In the genomic region with DNA sequence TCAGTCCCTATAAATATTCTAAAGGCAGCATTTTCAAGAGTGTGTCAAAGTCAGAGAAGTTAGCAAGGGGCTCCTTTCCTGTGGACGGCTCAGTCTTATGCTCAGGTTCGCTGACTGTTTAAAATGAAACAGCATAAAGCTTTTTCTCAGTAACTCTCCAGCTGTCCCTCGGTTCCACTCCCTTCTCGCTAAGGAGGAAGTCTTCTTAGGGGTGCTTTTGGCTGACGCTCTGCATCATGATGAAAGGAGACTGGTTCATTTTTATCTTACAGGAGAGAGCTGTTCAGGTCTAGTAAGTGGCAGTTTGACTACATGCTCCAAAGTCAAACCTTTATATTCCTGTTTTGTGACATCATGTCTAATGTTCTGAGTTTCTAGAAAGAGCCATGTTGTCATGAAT, we compare ENCODE assay signal across 23 mouse cellular contexts. TPM values are rescaled to one million over a fixed set of nuclear protein-coding genes. Genes with fewer than 3 reads are reported as not detected.
A peak's percentile ranks its signal among the peaks of the same experiment; 100 is the strongest.
DNase-seq lines count a peak whose midpoint lies in the region; ATAC-seq and TF ChIP-seq lines count a peak whose summit lies in the region.
"Had no signal": no experiment of that assay in that cellular context is flagged by ENCODE, and none has a peak within 500 bp of the region (broad histone marks: within the 10 kb centered on the region; RNA-seq: fewer than 3 reads in every experiment).

No protein-coding gene starts in this region.

- TF ChIP-seq EP300 in MEL (IDR thresholded peaks at IDR 0.05; ENCODE audit: low read depth in 1 of 2, low read length in 2 of 2) = no peak

- H3K9me3 ChIP-seq in heart, embryonic 12.5 days (replicated peaks) = no peaks in the 10 kb centered on the region
- no peaks in the 10 kb centered on the region for H3K9me3 ChIP-seq in MEL (replicated peaks; ENCODE audit: insufficient read depth, low read length)
- H3K9me3 ChIP-seq in neural tube, embryonic 15.5 days (replicated peaks) = no peaks in the 10 kb centered on the region
- H3K9me3 ChIP-seq: G1E had no signal

- H3K4me3 ChIP-seq in heart, embryonic 12.5 days = no peak overlapping the region
- H3K4me3 ChIP-seq in MEL (ENCODE audit: control insufficient read depth in 1 of 2, insufficient read depth in 1 of 2, low read depth in 2 of 2, low read length in 2 of 2) = no peak overlapping the region
- H3K4me3 ChIP-seq in neural tube, embryonic 15.5 days (replicated peaks) = no peak overlapping the region

- 81% methylated on average over 5 of the region's 5 CpGs for WGBS in heart, embryonic 12.5 days
- 88% methylated on average over 5 of the region's 5 CpGs for WGBS in neural tube, embryonic 15.5 days

- TF ChIP-seq RAD21 in MEL (IDR thresholded peaks at IDR 0.05; ENCODE audit: low read depth, low read length) = no peak

- H3K79me2 ChIP-seq in MEL (ENCODE audit: control insufficient read depth, insufficient read depth, low read length, poor library complexity) = peaks cover 19% of the 10 kb centered on the region

- peaks cover 42% of the 10 kb centered on the region for H3K36me3 ChIP-seq in heart, embryonic 12.5 days
- peaks cover 14 to 67% of the 10 kb centered on the region in 2 experiments for H3K36me3 ChIP-seq in MEL (ENCODE audit: control insufficient read depth in 1 of 2, insufficient read depth in 2 of 2, low read length in 2 of 2)
- peaks cover 21% of the 10 kb centered on the region for H3K36me3 ChIP-seq in neural tube, embryonic 15.5 days

- TF ChIP-seq POLR2A in MEL (IDR thresholded peaks at IDR 0.05; ENCODE audit: control insufficient read depth in 1 of 2, insufficient read depth in 1 of 2, low read depth in 1 of 2, low read length in 2 of 2, poor library complexity in 1 of 2) = no peak

- peaks cover 7% of the 10 kb centered on the region for H3K4me1 ChIP-seq in heart, embryonic 12.5 days (replicated peaks)
- H3K4me1 ChIP-seq in MEL (ENCODE audit: control insufficient read depth in 1 of 2, insufficient read depth in 2 of 2, low read length in 2 of 2) = peaks cover 0 to 11% of the 10 kb centered on the region in 2 experiments; a peak in 2 of 4 replicates
- H3K4me1 ChIP-seq in neural tube, embryonic 15.5 days = peaks cover under 1% of the 10 kb centered on the region

- H3K27me3 ChIP-seq in heart, embryonic 12.5 days (replicated peaks) = no peaks in the 10 kb centered on the region
- H3K27me3 ChIP-seq in MEL (ENCODE audit: control insufficient read depth in 1 of 2, insufficient read depth in 2 of 2, low read length in 2 of 2) = no peaks in the 10 kb centered on the region
- H3K27me3 ChIP-seq in neural tube, embryonic 15.5 days (replicated peaks) = no peaks in the 10 kb centered on the region
- H3K27me3 ChIP-seq: CH12.LX, Patski had no signal

- H3K27ac ChIP-seq in heart, embryonic 12.5 days (ENCODE audit: poor library complexity, severe bottlenecking) = no peak overlapping the region
- no peak overlapping the region for H3K27ac ChIP-seq in MEL (ENCODE audit: control insufficient read depth, low read depth, low read length)
- H3K27ac ChIP-seq in neural tube, embryonic 15.5 days (replicated peaks) = no peak overlapping the region

- ATAC-seq in frontal cortex, adult (ENCODE audit: low TSS enrichment) = peak; percentile 52
- ATAC-seq in heart, embryonic 12.5 days (ENCODE audit: insufficient number of reproducible peaks, low FRiP score) = no peak
- ATAC-seq in megakaryocyte progenitor cell, adult 5-6 weeks (replicated peaks; ENCODE audit: poor library complexity) = 0 out of 2 replicates have a peak, but pooled peaks have one; percentile 11
- ATAC-seq in CD4-positive, CD25-positive, alpha-beta regulatory T cell, adult 4 months = no peak
- ATAC-seq in neural tube, embryonic 15.5 days (ENCODE audit: low FRiP score) = no peak
- ATAC-seq: activated CD4-positive, CD25-positive, alpha-beta regulatory T cell, adult 4 months; Patski had no signal

- H3K4me2 ChIP-seq in heart, embryonic 12.5 days = no peak overlapping the region
- no peak overlapping the region for H3K4me2 ChIP-seq in neural tube, embryonic 15.5 days

- TF ChIP-seq CTCF in MEL (IDR thresholded peaks at IDR 0.05 in 2 of 3, conservative IDR thresholded peaks at IDR 0.05 in 1 of 3; ENCODE audit: control insufficient read depth in 1 of 3, insufficient read depth in 1 of 3, low read depth in 2 of 3, low read length in 3 of 3, poor library complexity in 1 of 3, severe bottlenecking in 1 of 3) = no peak

- no peak overlapping the region for H3K9ac ChIP-seq in heart, embryonic 12.5 days
- H3K9ac ChIP-seq in MEL (ENCODE audit: control insufficient read depth, low read depth, low read length, poor library complexity, severe bottlenecking) = no peak overlapping the region
- H3K9ac ChIP-seq in neural tube, embryonic 15.5 days (replicated peaks) = no peak overlapping the region

- DNase-seq in frontal cortex, postnatal 10 days (ENCODE audit: low spot score in 2 of 2) = no peak
- peak; percentile 58 for DNase-seq in heart, adult 11 months
- peak; percentile 53 for DNase-seq in MEL (ENCODE audit: low read depth, low spot score)
- DNase-seq: adrenal gland, adult 2 months; adrenal gland, adult 8-10 months; adrenal gland, postnatal 10 days; adrenal gland, postnatal 14 days; adrenal gland, postnatal 25 days; adrenal gland, postnatal 36 days; B cell, adult 2 months; cerebellum, adult 11 months; cerebellum, adult 11-12 months; cerebellum, adult 18-20 months; cerebellum, adult 2 months had no signal

TF ChIP-seq in MEL, 35 proteins besides CTCF, POLR2A, EP300 and RAD21:
- TF ChIP-seq GABPA (IDR thresholded peaks at IDR 0.05; ENCODE audit: low read depth, low read length) (no peak), SIN3A (IDR thresholded peaks at IDR 0.05; ENCODE audit: low read length) (0 out of 2 replicates have a peak, but pooled peaks have one; percentile 22)

RNA-seq across cellular contexts. Expression of a gene that starts 12.0 kb away (rescaled TPM):
- polyA plus RNA-seq in heart, embryonic 12.5 days (2016; fragmentation: Nextera tagmentation; extraction: Ambion mirVana) = 255 and 280 TPM in 2 replicates
- total RNA-seq in MEL (2012; rRNA removed) = 27.2 and 28.1 TPM in 2 replicates
- 10 to 100 TPM; 78.1 to 81.6 TPM for polyA plus RNA-seq in MEL (2012; ENCODE audit: insufficient read depth in 1 of 2, insufficient read length in 2 of 2, low read depth in 1 of 2, low replicate concordance in 2 of 2, missing spikeins in 1 of 2)
- 110 and 111 TPM in 2 replicates for total RNA-seq in megakaryocyte progenitor cell, adult 5-6 weeks (2015)
- total RNA-seq in megakaryocyte progenitor cell, adult 5-6 weeks (2017) = 105 and 106 TPM in 2 replicates
- 100 to 1,000 TPM in 1 of 2 experiments, 10 to 100 TPM in 1; 86.1 to 124 TPM for polyA plus RNA-seq in CD4-positive, CD25-positive, alpha-beta regulatory T cell, adult 4 months (2017; shearing (Covaris generic))
- polyA plus RNA-seq in neural tube, embryonic 15.5 days (2015; fragmentation: Nextera tagmentation; extraction: Ambion mirVana) = 421 and 449 TPM in 2 replicates

Comparison
In these comparisons a context has a peak if more than half of its experiments do, and no peak if none do; other contexts are left out.
1. ATAC-seq: peak in frontal cortex, adult (single experiment) and megakaryocyte progenitor cell, adult 5-6 weeks (single experiment); none in heart, embryonic 12.5 days (single experiment), CD4-positive, CD25-positive, alpha-beta regulatory T cell, adult 4 months (single experiment) and neural tube, embryonic 15.5 days (single experiment).
2. DNase-seq: peak in heart, adult 11 months (single experiment) and MEL (single experiment); none in frontal cortex, postnatal 10 days (0 of 2).